Mouse (Mus musculus): ENCODE results near the gene Tmem59l. TPM values are rescaled to one million over a fixed set of nuclear protein-coding genes. Genes with fewer than 3 reads are reported as not detected.

Gene Tmem59l
- polyA plus RNA-seq, 1 experiment = 524 TPM

GRCm38 (mm10) chr8:70460606-70461005 lies 26.6 kb downstream of the Tmem59l start:
- Histone ChIP-seq H3K27ac (ENCODE audit: insufficient read depth, low read length) (peak overlapping the region; percentile 35), H3K4me1 (ENCODE audit: control insufficient read depth, insufficient read depth, low read length) (peaks cover 72% of the 10 kb centered on the region), H3K27me3 (ENCODE audit: control insufficient read depth, insufficient read depth, low read length) (no peaks in the 10 kb centered on the region), H3K4me3 (replicated peaks; ENCODE audit: insufficient read depth, low read depth, low read length) (no peak overlapping the region)
- peak; percentile 69 to 77 for DNase-seq
- WGBS = 11% methylated on average over 9 of the region's 9 CpGs
- TF ChIP-seq POLR2A (IDR thresholded peaks at IDR 0.05; ENCODE audit: borderline replicate concordance, insufficient read depth, low read length) (no peak), CTCF (IDR thresholded peaks at IDR 0.05; ENCODE audit: borderline replicate concordance, insufficient read depth, low read depth, low read length) (no peak)

- no peak for TF ChIP-seq POLR2A (IDR thresholded peaks at IDR 0.05; ENCODE audit: borderline replicate concordance, insufficient read depth, low read length)
- no peak for TF ChIP-seq CTCF (IDR thresholded peaks at IDR 0.05; ENCODE audit: borderline replicate concordance, insufficient read depth, low read depth, low read length)
- Histone ChIP-seq H3K27ac (ENCODE audit: insufficient read depth, low read length) (peak overlapping the region; percentile 35), H3K27me3 (ENCODE audit: control insufficient read depth, insufficient read depth, low read length) (no peaks in the 10 kb centered on the region), H3K4me1 (ENCODE audit: control insufficient read depth, insufficient read depth, low read length) (peaks cover 71% of the 10 kb centered on the region), H3K4me3 (replicated peaks; ENCODE audit: insufficient read depth, low read depth, low read length) (no peak overlapping the region)
- 18% methylated on average over 5 of the region's 5 CpGs for WGBS
- DNase-seq = no peak
Measured at GRCm38 (mm10) chr8:70460199-70460598, 27.0 kb downstream of the Tmem59l start.

GRCm38 (mm10) chr8:70459636-70460035 lies 27.5 kb downstream of the Tmem59l start:
- WGBS = 89% methylated on average over 2 of the region's 2 CpGs
- H3K27me3 ChIP-seq (ENCODE audit: control insufficient read depth, insufficient read depth, low read length) = no peaks in the 10 kb centered on the region
- peaks cover 67% of the 10 kb centered on the region for H3K4me1 ChIP-seq (ENCODE audit: control insufficient read depth, insufficient read depth, low read length)
- no peak for DNase-seq
- H3K27ac ChIP-seq (ENCODE audit: insufficient read depth, low read length) = peak overlapping the region; percentile 35
- no peak overlapping the region for H3K4me3 ChIP-seq (replicated peaks; ENCODE audit: insufficient read depth, low read depth, low read length)
- TF ChIP-seq CTCF (IDR thresholded peaks at IDR 0.05; ENCODE audit: borderline replicate concordance, insufficient read depth, low read depth, low read length) = 0 out of 2 replicates have a peak, but pooled peaks have one; percentile 28
- no peak for TF ChIP-seq POLR2A (IDR thresholded peaks at IDR 0.05; ENCODE audit: borderline replicate concordance, insufficient read depth, low read length)

- WGBS = 39% methylated on average over 3 of the region's 3 CpGs
- no peak for TF ChIP-seq POLR2A (IDR thresholded peaks at IDR 0.05; ENCODE audit: borderline replicate concordance, insufficient read depth, low read length)
- TF ChIP-seq CTCF (IDR thresholded peaks at IDR 0.05; ENCODE audit: borderline replicate concordance, insufficient read depth, low read depth, low read length) = no peak
- Histone ChIP-seq H3K4me3 (replicated peaks; ENCODE audit: insufficient read depth, low read depth, low read length) (no peak overlapping the region), H3K4me1 (ENCODE audit: control insufficient read depth, insufficient read depth, low read length) (peaks cover 67% of the 10 kb centered on the region), H3K27ac (ENCODE audit: insufficient read depth, low read length) (peak overlapping the region; percentile 17; the same call in 1 of the 2 replicates), H3K27me3 (ENCODE audit: control insufficient read depth, insufficient read depth, low read length) (no peaks in the 10 kb centered on the region)
- DNase-seq = peak in 1 of 2 experiments; percentile 25
Measured at GRCm38 (mm10) chr8:70458462-70458861, 28.7 kb downstream of the Tmem59l start.

GRCm38 (mm10) chr8:70457882-70458281 lies 29.3 kb downstream of the Tmem59l start:
- H3K4me3 ChIP-seq (replicated peaks; ENCODE audit: insufficient read depth, low read depth, low read length) = no peak overlapping the region
- DNase-seq = no peak
- no peaks in the 10 kb centered on the region for H3K27me3 ChIP-seq (ENCODE audit: control insufficient read depth, insufficient read depth, low read length)
- H3K27ac ChIP-seq (ENCODE audit: insufficient read depth, low read length) = peak overlapping the region; percentile 17; the same call in 1 of the 2 replicates
- peaks cover 64% of the 10 kb centered on the region for H3K4me1 ChIP-seq (ENCODE audit: control insufficient read depth, insufficient read depth, low read length)
- 86% methylated on average over 6 of the region's 6 CpGs for WGBS
- TF ChIP-seq POLR2A (IDR thresholded peaks at IDR 0.05; ENCODE audit: borderline replicate concordance, insufficient read depth, low read length) (no peak), CTCF (IDR thresholded peaks at IDR 0.05; ENCODE audit: borderline replicate concordance, insufficient read depth, low read depth, low read length) (no peak)

- DNase-seq = no peak
- Histone ChIP-seq H3K27me3 (ENCODE audit: control insufficient read depth, insufficient read depth, low read length) (no peaks in the 10 kb centered on the region), H3K4me3 (replicated peaks; ENCODE audit: insufficient read depth, low read depth, low read length) (no peak overlapping the region), H3K27ac (ENCODE audit: insufficient read depth, low read length) (no peak overlapping the region), H3K4me1 (ENCODE audit: control insufficient read depth, insufficient read depth, low read length) (peaks cover 58% of the 10 kb centered on the region)
- 81% methylated on average over 1 of the region's 1 CpGs for WGBS
- TF ChIP-seq CTCF (IDR thresholded peaks at IDR 0.05; ENCODE audit: borderline replicate concordance, insufficient read depth, low read depth, low read length) (no peak), POLR2A (IDR thresholded peaks at IDR 0.05; ENCODE audit: borderline replicate concordance, insufficient read depth, low read length) (no peak)
Measured at GRCm38 (mm10) chr8:70456996-70457395, 30.2 kb downstream of the Tmem59l start.

- no peak overlapping the region for H3K27ac ChIP-seq (ENCODE audit: insufficient read depth, low read length)
- WGBS = 29% methylated on average over 5 of the region's 5 CpGs
- H3K4me3 ChIP-seq (replicated peaks; ENCODE audit: insufficient read depth, low read depth, low read length) = no peak overlapping the region
- H3K27me3 ChIP-seq (ENCODE audit: control insufficient read depth, insufficient read depth, low read length) = no peaks in the 10 kb centered on the region
- peaks cover 36% of the 10 kb centered on the region for H3K4me1 ChIP-seq (ENCODE audit: control insufficient read depth, insufficient read depth, low read length)
- no peak for DNase-seq
- TF ChIP-seq POLR2A (IDR thresholded peaks at IDR 0.05; ENCODE audit: borderline replicate concordance, insufficient read depth, low read length) (no peak), CTCF (IDR thresholded peaks at IDR 0.05; ENCODE audit: borderline replicate concordance, insufficient read depth, low read depth, low read length) (no peak)
Measured at GRCm38 (mm10) chr8:70453852-70454251, 33.3 kb downstream of the Tmem59l start.

GRCm38 (mm10) chr8:70452196-70452966 lies 34.8 kb downstream of the Tmem59l start:
- no peaks in the 10 kb centered on the region for H3K27me3 ChIP-seq (ENCODE audit: control insufficient read depth, insufficient read depth, low read length)
- peaks cover 37% of the 10 kb centered on the region for H3K4me1 ChIP-seq (ENCODE audit: control insufficient read depth, insufficient read depth, low read length)
- TF ChIP-seq POLR2A (IDR thresholded peaks at IDR 0.05; ENCODE audit: borderline replicate concordance, insufficient read depth, low read length) (no peak), CTCF (IDR thresholded peaks at IDR 0.05; ENCODE audit: borderline replicate concordance, insufficient read depth, low read depth, low read length) (no peak)
- WGBS = 74% methylated on average over 52 of the region's 52 CpGs
- DNase-seq = no peak
- no peak overlapping the region for H3K4me3 ChIP-seq (replicated peaks; ENCODE audit: insufficient read depth, low read depth, low read length)
- no peak overlapping the region for H3K27ac ChIP-seq (ENCODE audit: insufficient read depth, low read length)

Data from cerebellum, adult 2 months (tissue).